Mouse (Mus musculus) midbrain, embryonic 16.5 days (tissue): ENCODE data around the gene Il18r1. TPM values are rescaled to one million over a fixed set of nuclear protein-coding genes. Genes with fewer than 3 reads are reported as not detected.

Experiments
- ATAC-seq: fragments of 200-750 bp; cut with Nextera tagmentation; 2 replicates; pipeline ENCODE4 v1.8.0; 2017; ENCODE audit warnings: moderate TSS enrichment
- H3K27ac ChIP-seq: fragments of 300-500 bp; sonication (generic); 2 replicates; pipeline ENCODE4 v1.5.1; 2014; ENCODE audit warnings: mild to moderate bottlenecking, low read length, mixed read lengths
- H3K27me3 ChIP-seq: fragments of 300-500 bp; sonication (generic); 2 replicates; pipeline ENCODE4 v1.6.1; 2014; ENCODE audit warnings: low read depth, low read length, mixed read lengths; ENCODE audit not compliant: control insufficient read depth, insufficient read depth
- H3K36me3 ChIP-seq: fragments of 300-500 bp; sonication (generic); 2 replicates; pipeline ENCODE4 v1.6.1; 2014; ENCODE audit warnings: mild to moderate bottlenecking, low read length, moderate library complexity, mixed read lengths; ENCODE audit not compliant: control insufficient read depth, insufficient read depth
- H3K4me1 ChIP-seq: fragments of 300-500 bp; sonication (generic); 2 replicates; pipeline ENCODE4 v1.6.1; 2014; ENCODE audit warnings: mild to moderate bottlenecking, low read length, mixed read lengths; ENCODE audit not compliant: control insufficient read depth, insufficient read depth
- H3K4me2 ChIP-seq: fragments of 300-500 bp; sonication (generic); 2 replicates; pipeline ENCODE4 v1.6.1; 2014; ENCODE audit warnings: mild to moderate bottlenecking, low read length, mixed read lengths
- H3K4me3 ChIP-seq: fragments of 300-500 bp; sonication (generic); 2 replicates; pipeline ENCODE4 v1.5.1; 2014; ENCODE audit warnings: low read depth, mild to moderate bottlenecking, low read length, moderate library complexity, mixed read lengths
- H3K9ac ChIP-seq: fragments of 300-500 bp; sonication (generic); 2 replicates; pipeline ENCODE4 v1.6.1; 2014; ENCODE audit warnings: low read depth, low read length, mixed read lengths
- H3K9me3 ChIP-seq: fragments of 300-500 bp; sonication (generic); replicated peaks from 2 replicates; pipeline ENCODE4 v1.6.1; 2014; ENCODE audit warnings: mild to moderate bottlenecking, low read length, mixed read lengths; ENCODE audit not compliant: control insufficient read depth, poor library complexity, severe bottlenecking
- WGBS: fragments of 180-500 bp; shearing (Covaris S2); extraction: QIAGEN DNeasy Blood & Tissue Kit; methylation state at CpG from one replicate; pipeline ENCODE4 v1.1.7; 2014; 5-methylcytosine and 5-hydroxymethylcytosine counted together
- polyA plus RNA-seq: library from polyadenylated mRNA; unstranded; fragments of >200 nt; fragmentation: Nextera tagmentation; extraction: Ambion mirVana; gene quantifications from 2 replicates; pipeline ENCODE4 v1.2.1, GENCODE M21; 2015

Gene Il18r1
- polyA plus RNA-seq = not detected in 2 replicates

GRCm38 (mm10) chr1:40465477-40466430 is at the start of gene Il18r1:
Gene Il18r1 (plus strand): TSS chr1:40465552.
- Histone ChIP-seq H3K4me3 (no peak within 1 kb of the TSS), H3K4me2 (no peak within 1 kb of the TSS), H3K27me3 (no peaks in the 10 kb centered on the region), H3K4me1 (no peaks in the 10 kb centered on the region), H3K36me3 (no peaks in the 10 kb centered on the region), H3K9me3 (no peaks in the 10 kb centered on the region), H3K27ac (no peak within 1 kb of the TSS), H3K9ac (no peak within 1 kb of the TSS)
- 44% methylated on average over 20 of the region's 20 CpGs for WGBS
- no peak for ATAC-seq

DNA sequence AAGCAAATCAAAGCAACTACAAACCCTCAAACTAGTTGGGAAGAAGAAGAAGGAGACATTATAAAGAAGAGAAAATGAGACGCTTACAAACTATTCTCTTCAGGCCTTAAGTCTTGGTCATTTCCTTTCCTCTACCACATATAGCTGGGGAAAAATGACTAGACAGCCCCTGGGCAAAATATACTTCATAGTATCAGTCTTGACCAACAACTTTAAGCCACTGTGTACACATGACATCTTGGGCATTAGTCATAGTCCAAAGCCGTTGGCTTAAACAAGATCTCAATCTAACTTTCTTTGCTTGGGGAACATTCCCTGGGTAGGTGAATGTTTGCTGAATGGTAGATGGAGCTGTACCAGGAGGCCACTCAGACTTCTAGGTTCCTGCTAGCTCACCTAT is 48.3 kb upstream of the Il18r1 start:
- no peaks in the 10 kb centered on the region for H3K36me3 ChIP-seq
- no peak for ATAC-seq
- no peak overlapping the region for H3K4me2 ChIP-seq
- H3K27ac ChIP-seq = no peak overlapping the region
- WGBS = 95% methylated on average over 2 of the region's 2 CpGs
- no peak overlapping the region for H3K4me3 ChIP-seq
- no peaks in the 10 kb centered on the region for H3K27me3 ChIP-seq
- H3K9me3 ChIP-seq = no peaks in the 10 kb centered on the region
- H3K9ac ChIP-seq = no peak overlapping the region
- H3K4me1 ChIP-seq = no peaks in the 10 kb centered on the region

GRCm38 (mm10) chr1:40418512-40418911 is 46.8 kb upstream of the Il18r1 start:
- no peaks in the 10 kb centered on the region for H3K36me3 ChIP-seq
- no peak overlapping the region for H3K9ac ChIP-seq
- H3K27me3 ChIP-seq = no peaks in the 10 kb centered on the region
- H3K27ac ChIP-seq = no peak overlapping the region
- H3K4me3 ChIP-seq = no peak overlapping the region
- no peak for ATAC-seq
- WGBS = 93% methylated on average over 5 of the region's 5 CpGs
- no peak overlapping the region for H3K4me2 ChIP-seq
- no peaks in the 10 kb centered on the region for H3K9me3 ChIP-seq
- H3K4me1 ChIP-seq = no peaks in the 10 kb centered on the region

- Histone ChIP-seq H3K9ac (no peak overlapping the region), H3K4me3 (no peak overlapping the region), H3K27ac (no peak overlapping the region), H3K36me3 (no peaks in the 10 kb centered on the region), H3K27me3 (no peaks in the 10 kb centered on the region), H3K4me2 (no peak overlapping the region), H3K4me1 (no peaks in the 10 kb centered on the region), H3K9me3 (no peaks in the 10 kb centered on the region)
- WGBS = 89% methylated on average over 6 of the region's 6 CpGs
- ATAC-seq = no peak
These were observed 41.5 kb upstream of the Il18r1 start for GRCm38 (mm10) chr1:40423892-40424291.

GRCm38 (mm10) chr1:40427270-40427669 is 38.1 kb upstream of the Il18r1 start:
- ATAC-seq = no peak
- H3K4me2 ChIP-seq = no peak overlapping the region
- H3K9me3 ChIP-seq = no peaks in the 10 kb centered on the region
- H3K36me3 ChIP-seq = no peaks in the 10 kb centered on the region
- no peak overlapping the region for H3K27ac ChIP-seq
- no peak overlapping the region for H3K9ac ChIP-seq
- 95% methylated on average over 9 of the region's 9 CpGs for WGBS
- H3K27me3 ChIP-seq = no peaks in the 10 kb centered on the region
- no peaks in the 10 kb centered on the region for H3K4me1 ChIP-seq
- H3K4me3 ChIP-seq = no peak overlapping the region

DNA sequence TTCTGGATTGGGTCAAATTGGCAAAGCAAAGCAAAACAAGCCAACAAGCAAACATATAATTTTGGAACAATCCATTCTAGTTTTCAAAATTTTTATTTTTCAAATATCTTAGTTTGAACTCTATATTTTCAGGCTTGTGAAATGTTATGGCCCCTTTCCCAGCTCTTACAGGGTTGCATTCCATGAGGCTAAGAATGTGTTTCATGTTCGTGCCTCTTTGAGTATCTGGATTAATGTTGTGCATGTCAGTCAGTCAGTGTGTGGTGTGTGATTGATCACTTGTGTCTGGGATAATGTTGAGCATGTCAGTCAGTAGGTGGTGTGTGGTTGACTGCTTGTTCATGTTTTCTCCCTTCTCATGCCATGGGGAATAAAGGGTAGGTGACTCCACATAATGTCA is 37.5 kb upstream of the Il18r1 start:
- no peak for ATAC-seq
- WGBS = 84% methylated on average over 1 of the region's 1 CpGs
- Histone ChIP-seq H3K9me3 (no peaks in the 10 kb centered on the region), H3K4me3 (no peak overlapping the region), H3K4me2 (no peak overlapping the region), H3K36me3 (no peaks in the 10 kb centered on the region), H3K27me3 (no peaks in the 10 kb centered on the region), H3K4me1 (no peaks in the 10 kb centered on the region), H3K27ac (no peak overlapping the region), H3K9ac (no peak overlapping the region)

GRCm38 (mm10) chr1:40428910-40429675 is 36.3 kb upstream of the Il18r1 start, which contains the start of gene Il1rl1:
Gene Il1rl1 (plus strand): TSS chr1:40429570.
- WGBS = 87% methylated on average over 5 of the region's 5 CpGs
- no peaks in the 10 kb centered on the region for H3K36me3 ChIP-seq
- no peaks in the 10 kb centered on the region for H3K4me1 ChIP-seq
- no peak within 1 kb of the TSS for H3K27ac ChIP-seq
- no peak within 1 kb of the TSS for H3K4me3 ChIP-seq
- H3K9ac ChIP-seq = no peak within 1 kb of the TSS
- ATAC-seq = no peak
- H3K27me3 ChIP-seq = no peaks in the 10 kb centered on the region
- H3K9me3 ChIP-seq = no peaks in the 10 kb centered on the region
- no peak within 1 kb of the TSS for H3K4me2 ChIP-seq

DNA sequence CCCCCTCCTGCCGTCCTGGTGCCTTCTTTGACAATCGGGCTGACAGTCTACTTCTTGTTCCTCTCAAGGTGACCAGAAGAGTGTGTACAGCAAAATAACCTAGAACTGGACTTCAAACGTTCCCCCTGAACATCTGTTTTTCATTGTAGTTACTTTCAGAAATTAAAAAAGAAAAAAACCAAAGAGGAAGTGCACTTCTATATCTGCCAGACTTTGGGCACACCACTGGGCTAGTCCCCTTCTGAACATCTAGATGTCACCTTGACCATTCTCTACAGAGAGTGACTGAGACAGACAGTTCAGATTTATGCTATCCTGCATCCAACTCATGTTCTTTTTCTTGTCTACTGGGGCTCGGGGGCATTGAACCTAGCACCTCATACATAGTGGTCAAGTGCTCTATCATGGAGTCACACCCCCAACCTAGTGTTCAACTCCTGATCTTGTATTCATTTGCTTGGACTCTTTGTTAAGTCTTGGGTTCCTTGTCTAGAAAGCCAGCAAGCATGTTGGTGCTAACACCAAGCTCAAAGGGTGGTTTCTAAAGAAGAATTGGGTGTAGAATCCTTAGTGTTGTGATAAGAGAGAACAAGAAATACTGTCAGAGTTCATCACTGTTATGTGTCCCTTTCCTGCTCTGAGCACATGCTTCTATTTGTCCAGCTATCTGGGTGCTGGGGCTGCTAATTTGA is 35.1 kb upstream of the Il18r1 start:
- no peak for ATAC-seq
- no peak overlapping the region for H3K9ac ChIP-seq
- 82% methylated on average over 4 of the region's 4 CpGs for WGBS
- H3K27me3 ChIP-seq = no peaks in the 10 kb centered on the region
- no peaks in the 10 kb centered on the region for H3K4me1 ChIP-seq
- H3K4me3 ChIP-seq = no peak overlapping the region
- H3K27ac ChIP-seq = no peak overlapping the region
- H3K9me3 ChIP-seq = no peaks in the 10 kb centered on the region
- H3K4me2 ChIP-seq = no peak overlapping the region
- no peaks in the 10 kb centered on the region for H3K36me3 ChIP-seq
